In the genomic region with DNA sequence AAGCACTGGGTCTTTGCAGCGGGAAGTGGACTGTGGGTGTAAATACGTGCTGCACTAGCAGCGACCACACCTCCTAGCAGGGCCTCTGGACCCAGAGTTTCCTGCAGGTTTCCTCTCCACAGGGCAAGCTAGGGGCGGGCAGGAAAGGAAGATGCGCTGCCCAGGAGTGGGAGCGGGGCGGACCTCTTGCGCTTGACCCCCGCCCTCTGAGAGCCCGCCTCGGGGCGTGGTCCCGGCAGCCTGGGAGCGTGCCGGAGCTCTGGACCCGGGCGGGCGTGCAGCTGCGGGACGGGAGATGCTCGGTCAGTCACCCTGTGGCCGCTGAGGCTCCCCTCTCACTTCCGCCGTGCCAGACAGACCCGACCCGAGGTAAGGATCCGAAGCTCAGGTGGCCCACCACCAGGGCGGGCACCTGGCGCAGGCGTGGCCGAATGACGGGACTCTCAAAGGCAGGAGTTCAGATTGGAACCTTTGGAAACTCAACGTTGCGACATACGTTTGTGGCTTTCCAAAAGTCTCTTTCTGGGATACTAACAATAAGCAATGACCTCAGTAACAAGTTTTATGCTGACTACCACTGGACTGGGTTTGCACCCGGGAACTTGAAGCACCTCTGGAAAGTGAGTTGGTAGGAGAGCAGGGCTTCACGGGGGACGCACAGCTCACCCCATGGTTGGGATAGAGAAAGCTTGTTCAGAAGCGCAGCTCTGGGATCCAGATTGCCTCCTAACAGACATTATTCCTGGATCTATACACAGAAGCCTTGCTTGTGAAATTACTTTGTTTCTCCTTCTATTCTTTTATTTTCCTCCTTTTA, we compare ENCODE assay signal across 8 mouse cellular contexts. TPM values are rescaled to one million over a fixed set of nuclear protein-coding genes. Genes with fewer than 3 reads are reported as not detected.
A peak's percentile ranks its signal among the peaks of the same experiment; 100 is the strongest.
DNase-seq lines count a peak whose midpoint lies in the region; ATAC-seq lines count a peak whose summit lies in the region.

TSS of gene Thsd1 (plus strand) at position 253 of the 817 bp plus-strand sequence.

- WGBS in hindbrain, embryonic 13.5 days: under 1% methylated on average over 39 of the region's 39 CpGs
- WGBS in midbrain, embryonic 15.5 days: under 1% methylated on average over 36 of the region's 39 CpGs

- H3K9me3 ChIP-seq in erythroblast, embryonic 14.5 days (ENCODE audit: control insufficient read depth, low read length): no peaks in the 10 kb centered on the region; the same call in 1 of the 2 replicates
- H3K9me3 ChIP-seq in hindbrain, embryonic 13.5 days: no peaks in the 10 kb centered on the region
- H3K9me3 ChIP-seq in midbrain, embryonic 15.5 days: no peaks in the 10 kb centered on the region

- H3K27ac ChIP-seq in hindbrain, embryonic 13.5 days: no peak within 1 kb of the TSS
- H3K27ac ChIP-seq in midbrain, embryonic 15.5 days: no peak within 1 kb of the TSS

- H3K9ac ChIP-seq in hindbrain, embryonic 13.5 days: peak within 1 kb of the TSS; percentile 72
- peak within 1 kb of the TSS; percentile 54 for H3K9ac ChIP-seq in midbrain, embryonic 15.5 days

- H3K4me2 ChIP-seq in hindbrain, embryonic 13.5 days: peak within 1 kb of the TSS; percentile 88
- H3K4me2 ChIP-seq in midbrain, embryonic 15.5 days: peak within 1 kb of the TSS; percentile 96

- H3K27me3 ChIP-seq in erythroblast, embryonic 14.5 days (ENCODE audit: control insufficient read depth): peaks cover 43% of the 10 kb centered on the region
- peaks cover 24% of the 10 kb centered on the region for H3K27me3 ChIP-seq in hindbrain, embryonic 13.5 days
- peaks cover 22% of the 10 kb centered on the region for H3K27me3 ChIP-seq in midbrain, embryonic 15.5 days (replicated peaks)

- peak within 1 kb of the TSS; percentile 41 for H3K4me3 ChIP-seq in erythroblast, embryonic 14.5 days (replicated peaks)
- peak within 1 kb of the TSS; percentile 50 for H3K4me3 ChIP-seq in hindbrain, embryonic 13.5 days
- peak within 1 kb of the TSS; percentile 50 for H3K4me3 ChIP-seq in midbrain, embryonic 15.5 days

- H3K36me3 ChIP-seq in erythroblast, embryonic 14.5 days (ENCODE audit: control insufficient read depth): no peaks in the 10 kb centered on the region
- peaks cover 18% of the 10 kb centered on the region for H3K36me3 ChIP-seq in hindbrain, embryonic 13.5 days
- no peaks in the 10 kb centered on the region for H3K36me3 ChIP-seq in midbrain, embryonic 15.5 days (replicated peaks)

- peaks cover 5% of the 10 kb centered on the region for H3K4me1 ChIP-seq in erythroblast, embryonic 14.5 days (ENCODE audit: control insufficient read depth)
- peaks cover 9% of the 10 kb centered on the region for H3K4me1 ChIP-seq in hindbrain, embryonic 13.5 days (replicated peaks)
- peaks cover 9% of the 10 kb centered on the region for H3K4me1 ChIP-seq in midbrain, embryonic 15.5 days

- ATAC-seq in erythroblast, adult 5-6 weeks (replicated peaks; ENCODE audit: low FRiP score, poor library complexity, severe bottlenecking): no peak
- ATAC-seq in hindbrain, embryonic 13.5 days (ENCODE audit: low FRiP score): peak; percentile 78
- ATAC-seq in midbrain, embryonic 15.5 days (replicated peaks): peak; percentile 82

- DNase-seq in brain, adult 2 months (ENCODE audit: low read depth, low spot score): peak; percentile 44
- peak; percentile 61 for DNase-seq in gastrocnemius, adult 18-20 months (ENCODE audit: low spot score)
- DNase-seq in liver: peak; percentile 67
- peak; percentile 21 for DNase-seq in testis, postnatal 14 days (ENCODE audit: low spot score)

RNA-seq across cellular contexts. Expression of gene Thsd1, which starts in this region (rescaled TPM):
- not detected in 2 replicates for polyA plus RNA-seq in erythroblast, embryonic 14.5 days (2012)
- 0.21 and 0.58 TPM in 2 replicates for total RNA-seq in erythroblast, adult 5-6 weeks (2015; ENCODE audit: low replicate concordance)
- 0.28 TPM in 1 of 2 replicates, not detected in the other for total RNA-seq in erythroblast, adult 5-6 weeks (2017; ENCODE audit: low replicate concordance)
- 1 to 10 TPM in 1 of 2 experiments, under 1 TPM in 1; 0.89 to 1.3 TPM for total RNA-seq in gastrocnemius, adult 18-20 months (2021)
- 8.3 and 8.5 TPM in 2 replicates for polyA plus RNA-seq in hindbrain, embryonic 13.5 days (2015; fragmentation: Nextera tagmentation; extraction: Ambion mirVana)
- polyA plus RNA-seq in midbrain, embryonic 15.5 days (2015; fragmentation: Nextera tagmentation; extraction: Ambion mirVana): 7.6 and 8.5 TPM in 2 replicates
